Mouse (Mus musculus) heart, postnatal 10 days (tissue): ENCODE results near the gene Car9. TPM values are rescaled to one million over a fixed set of nuclear protein-coding genes. Genes with fewer than 3 reads are reported as not detected.
A peak's percentile ranks its signal among the peaks of the same experiment; 100 is the strongest.

Experiments used
- DNase-seq, 2 experiments: peaks; one replicate each; pipeline ENCODE4 v3.0.0; 2021
- intact Hi-C: fragments of 180-260 bp; cut with DNase I; formaldehyde crosslinking; loops from one replicate; pipeline ENCODE4 v1.15.1; 2025
- total RNA-seq, 2 experiments: library from RNA; stranded (reverse); gene quantifications; 2 replicates each; pipeline ENCODE4 v1.2.3; 2021

Gene Car9
- total RNA-seq, 2 experiments from 2014 or later: 0.30 to 0.79 TPM

GRCm38 (mm10) chr4:43493186-43493845 lies 13.4 kb upstream of the Car9 start:
- peak; percentile 97 to 98 for DNase-seq
- intact Hi-C loops: loop anchor here (2.0 kb wide), 1 partner anchor 31 kb away; no protein-coding TSS in a partner anchor

- peak in 1 of 2 experiments; percentile 32 for DNase-seq
- intact Hi-C loops: loop anchor here (2.0 kb wide), 1 partner anchor 31 kb away; no protein-coding TSS in a partner anchor
Measured at GRCm38 (mm10) chr4:43493846-43494240, 12.9 kb upstream of the Car9 start.

GRCm38 (mm10) chr4:43496587-43496986 lies 10.2 kb upstream of the Car9 start:
- intact Hi-C loops: no loop called here
- no peak for DNase-seq

GRCm38 (mm10) chr4:43497405-43497804 lies 9.4 kb upstream of the Car9 start:
- intact Hi-C loops: no loop called here
- DNase-seq: no peak

GRCm38 (mm10) chr4:43497946-43498345 lies 8.8 kb upstream of the Car9 start:
- DNase-seq: no peak
- intact Hi-C loops: no loop called here

- intact Hi-C loops: no loop called here
- no peak for DNase-seq
Measured at GRCm38 (mm10) chr4:43498983-43499382, 7.8 kb upstream of the Car9 start.

- intact Hi-C loops: no loop called here
Measured at GRCm38 (mm10) chr4:43499407-43500333, 7.1 kb upstream of the Car9 start, which contains the start of gene Arhgef39. Arhgef39 (minus strand) TSS chr4:43499695.

GRCm38 (mm10) chr4:43503041-43503440 lies 3.7 kb upstream of the Car9 start:
- intact Hi-C loops: no loop called here
- no peak for DNase-seq

More at GRCm38 (mm10) chr4:43499407-43500333, 7.1 kb upstream of the Car9 start, which contains the start of gene Arhgef39:
- peak; percentile 87 to 90 for DNase-seq

GRCm38 (mm10) chr4:43503506-43503905 lies 3.3 kb upstream of the Car9 start:
- DNase-seq: no peak
- intact Hi-C loops: no loop called here

- intact Hi-C loops: no loop called here
- DNase-seq: no peak
Measured at GRCm38 (mm10) chr4:43504269-43504668, 2.5 kb upstream of the Car9 start.

- intact Hi-C loops: no loop called here
Measured at GRCm38 (mm10) chr4:43506074-43506473, 692 bp upstream of the Car9 start.

GRCm38 (mm10) chr4:43507938-43508665 lies 1.3 kb downstream of the Car9 start:
- DNase-seq: no peak
- intact Hi-C loops: no loop called here

More at GRCm38 (mm10) chr4:43506074-43506473, 692 bp upstream of the Car9 start:
- no peak for DNase-seq

GRCm38 (mm10) chr4:43508666-43508997 lies 1.9 kb downstream of the Car9 start:
- intact Hi-C loops: no loop called here
- peak; percentile 63 to 64 for DNase-seq

- intact Hi-C loops: no loop called here
- DNase-seq: no peak
Measured at GRCm38 (mm10) chr4:43509109-43509508, 2.3 kb downstream of the Car9 start.

GRCm38 (mm10) chr4:43511675-43512454 lies 5.1 kb downstream of the Car9 start:
- intact Hi-C loops: no loop called here
- DNase-seq: no peak

- intact Hi-C loops: no loop called here
- DNase-seq: no peak
Measured at GRCm38 (mm10) chr4:43512653-43513052, 5.9 kb downstream of the Car9 start.

- intact Hi-C loops: no loop called here
- DNase-seq: no peak
Measured at GRCm38 (mm10) chr4:43513300-43513699, 6.5 kb downstream of the Car9 start.

- intact Hi-C loops: no loop called here
Measured at GRCm38 (mm10) chr4:43513791-43514190, 7.0 kb downstream of the Car9 start.

GRCm38 (mm10) chr4:43515764-43516708 lies 9.3 kb downstream of the Car9 start:
- DNase-seq: no peak
- intact Hi-C loops: no loop called here

More at GRCm38 (mm10) chr4:43513791-43514190, 7.0 kb downstream of the Car9 start:
- no peak for DNase-seq
